In the genomic region with DNA sequence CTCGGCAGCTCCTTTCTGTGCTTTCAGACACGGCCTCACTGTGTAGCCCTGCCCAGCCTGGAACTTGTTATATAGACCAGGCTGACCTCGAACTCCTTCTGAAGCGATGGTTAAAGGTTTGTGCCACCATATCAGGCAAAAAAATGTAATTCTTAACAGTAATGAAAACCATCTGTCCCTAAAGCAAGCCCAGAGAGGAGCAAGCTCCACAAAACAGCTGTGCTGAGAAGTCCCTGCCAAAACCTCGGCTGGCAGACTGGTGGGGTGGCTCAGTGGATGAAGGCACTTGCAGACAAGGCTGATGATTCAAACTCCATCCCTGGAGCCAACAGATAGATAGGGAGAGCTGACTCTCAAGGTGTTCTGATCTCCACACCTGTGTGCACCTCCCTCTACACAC, we compare ENCODE assay signal across 12 mouse cellular contexts. TPM values are rescaled to one million over a fixed set of nuclear protein-coding genes. Genes with fewer than 3 reads are reported as not detected.
DNase-seq lines count a peak whose midpoint lies in the region; ATAC-seq and TF ChIP-seq lines count a peak whose summit lies in the region.
"Had no signal": no experiment of that assay in that cellular context is flagged by ENCODE, and none has a peak within 500 bp of the region (broad histone marks: within the 10 kb centered on the region; RNA-seq: fewer than 3 reads in every experiment).

No protein-coding gene starts in this region.

- H3K9me3 ChIP-seq in limb, embryonic 15.5 days: no peaks in the 10 kb centered on the region
- no peaks in the 10 kb centered on the region for H3K9me3 ChIP-seq in forebrain, embryonic 13.5 days (replicated peaks)

- H3K4me2 ChIP-seq in limb, embryonic 15.5 days: no peak overlapping the region
- H3K4me2 ChIP-seq in forebrain, embryonic 13.5 days: no peak overlapping the region

- TF ChIP-seq POLR2A in kidney, adult 2 months (IDR thresholded peaks at IDR 0.05; ENCODE audit: low read depth, low read length): no peak

- TF ChIP-seq CTCF in kidney, adult 2 months (conservative IDR thresholded peaks at IDR 0.05; ENCODE audit: insufficient read depth, insufficient read length, low read depth, low read length): no peak

- no peak for DNase-seq in kidney, adult 2 months
- DNase-seq in kidney, adult 9 months: no peak
- DNase-seq in 3T3-L1 (ENCODE audit: low read depth, low spot score): peak; percentile 89
- DNase-seq in urinary bladder, postnatal 4 days (ENCODE audit: low spot score in 2 of 2): no peak
- DNase-seq in urinary bladder, postnatal 25 days (ENCODE audit: low spot score): no peak
- DNase-seq: cerebellum, adult 9-10 months; right cerebral cortex, postnatal 14 days; thymus, postnatal 25 days had no signal

- no peak overlapping the region for H3K9ac ChIP-seq in limb, embryonic 15.5 days
- H3K9ac ChIP-seq in forebrain, embryonic 13.5 days: no peak overlapping the region

- WGBS in kidney, adult 2 months: 71% methylated on average over 5 of the region's 5 CpGs
- WGBS in limb, embryonic 15.5 days: 42% methylated on average over 5 of the region's 5 CpGs
- 89% methylated on average over 5 of the region's 5 CpGs for WGBS in forebrain, embryonic 13.5 days

- H3K27ac ChIP-seq in kidney, adult 2 months (ENCODE audit: insufficient read depth, low read depth, low read length): peak overlapping the region; percentile 99
- peak overlapping the region; percentile 88 for H3K27ac ChIP-seq in brown adipose tissue, adult 24 weeks (replicated peaks; ENCODE audit: low read depth, low read length)
- H3K27ac ChIP-seq in limb, embryonic 15.5 days: peak overlapping the region; percentile 18
- H3K27ac ChIP-seq in forebrain, embryonic 13.5 days: no peak overlapping the region

- no peaks in the 10 kb centered on the region for H3K36me3 ChIP-seq in kidney, adult 2 months (ENCODE audit: control insufficient read depth, insufficient read depth, low read length)
- H3K36me3 ChIP-seq in limb, embryonic 15.5 days: no peaks in the 10 kb centered on the region
- H3K36me3 ChIP-seq in forebrain, embryonic 13.5 days (ENCODE audit: poor library complexity, severe bottlenecking): no peaks in the 10 kb centered on the region

- H3K4me3 ChIP-seq in kidney, adult 2 months (ENCODE audit: insufficient read depth, low read depth, low read length): no peak overlapping the region
- no peak overlapping the region for H3K4me3 ChIP-seq in brown adipose tissue, adult 24 weeks (ENCODE audit: insufficient read depth, low read depth, low read length)
- H3K4me3 ChIP-seq in limb, embryonic 15.5 days: no peak overlapping the region
- H3K4me3 ChIP-seq in forebrain, embryonic 13.5 days: no peak overlapping the region
- H3K4me3 ChIP-seq: erythroblast, embryonic 14.5 days had no signal

- H3K4me1 ChIP-seq in kidney, adult 2 months (ENCODE audit: control insufficient read depth, insufficient read depth, low read length): peaks cover 16% of the 10 kb centered on the region
- peaks cover 17% of the 10 kb centered on the region for H3K4me1 ChIP-seq in brown adipose tissue, adult 24 weeks (ENCODE audit: control insufficient read depth, insufficient read depth, insufficient read length, low read length)
- peaks cover 23% of the 10 kb centered on the region for H3K4me1 ChIP-seq in limb, embryonic 15.5 days
- H3K4me1 ChIP-seq in forebrain, embryonic 13.5 days: peaks cover 15% of the 10 kb centered on the region

- ATAC-seq in limb, embryonic 15.5 days (ENCODE audit: insufficient number of reproducible peaks, low FRiP score, low TSS enrichment, low read depth): no peak
- no peak for ATAC-seq in forebrain, embryonic 13.5 days

- H3K27me3 ChIP-seq in kidney, adult 2 months (replicated peaks; ENCODE audit: control insufficient read depth, insufficient read depth, low read length): no peaks in the 10 kb centered on the region
- H3K27me3 ChIP-seq in limb, embryonic 15.5 days: no peaks in the 10 kb centered on the region
- H3K27me3 ChIP-seq in forebrain, embryonic 13.5 days: no peaks in the 10 kb centered on the region

RNA-seq across cellular contexts. Expression of a gene that starts 6.7 kb away (rescaled TPM):
- 0.06 and 0.27 TPM in 2 replicates for polyA plus RNA-seq in kidney, adult 2 months (2012; rRNA removed)
- polyA plus RNA-seq in brown adipose tissue, adult 24 weeks (2012; ENCODE audit: insufficient read depth, insufficient read length, missing spikeins): not detected in 2 replicates
- polyA plus RNA-seq in limb, embryonic 15.5 days (2015; fragmentation: Nextera tagmentation; extraction: Ambion mirVana): 0.42 TPM in 1 of 2 replicates, not detected in the other
- polyA plus RNA-seq in forebrain, embryonic 13.5 days (2015; fragmentation: Nextera tagmentation; extraction: Ambion mirVana): 0.39 TPM in 1 of 2 replicates, not detected in the other
- polyA plus RNA-seq: erythroblast, embryonic 14.5 days had no signal

RNA-seq across cellular contexts. Expression of a gene that starts 15.7 kb away (rescaled TPM):
- 124 and 150 TPM in 2 replicates for polyA plus RNA-seq in kidney, adult 2 months (2012; rRNA removed)
- 293 and 410 TPM in 2 replicates for polyA plus RNA-seq in brown adipose tissue, adult 24 weeks (2012; ENCODE audit: insufficient read depth, insufficient read length, missing spikeins)
- polyA plus RNA-seq in limb, embryonic 15.5 days (2015; fragmentation: Nextera tagmentation; extraction: Ambion mirVana): 254 and 257 TPM in 2 replicates
- 291 and 298 TPM in 2 replicates for polyA plus RNA-seq in forebrain, embryonic 13.5 days (2015; fragmentation: Nextera tagmentation; extraction: Ambion mirVana)

RNA-seq across cellular contexts. Expression of a gene that starts 15.9 kb away (rescaled TPM):
- polyA plus RNA-seq in kidney, adult 2 months (2012; rRNA removed): 71.4 and 78.4 TPM in 2 replicates
- polyA plus RNA-seq in brown adipose tissue, adult 24 weeks (2012; ENCODE audit: insufficient read depth, insufficient read length, missing spikeins): 23.8 and 27.1 TPM in 2 replicates
- polyA plus RNA-seq in limb, embryonic 15.5 days (2015; fragmentation: Nextera tagmentation; extraction: Ambion mirVana): 68.6 and 69.9 TPM in 2 replicates
- 40.6 and 44.4 TPM in 2 replicates for polyA plus RNA-seq in forebrain, embryonic 13.5 days (2015; fragmentation: Nextera tagmentation; extraction: Ambion mirVana)

RNA-seq across cellular contexts. Expression of a gene that starts 20.6 kb away (rescaled TPM):
- polyA plus RNA-seq in kidney, adult 2 months (2012; rRNA removed): 20.2 and 27.4 TPM in 2 replicates
- polyA plus RNA-seq in brown adipose tissue, adult 24 weeks (2012; ENCODE audit: insufficient read depth, insufficient read length, missing spikeins): 30.8 and 31.2 TPM in 2 replicates
- polyA plus RNA-seq in limb, embryonic 15.5 days (2015; fragmentation: Nextera tagmentation; extraction: Ambion mirVana): 67.0 and 72.1 TPM in 2 replicates
- 85.3 and 88.4 TPM in 2 replicates for polyA plus RNA-seq in forebrain, embryonic 13.5 days (2015; fragmentation: Nextera tagmentation; extraction: Ambion mirVana)

RNA-seq across cellular contexts. Expression of a gene that starts 38.3 kb away (rescaled TPM):
- 0.07 and 0.27 TPM in 2 replicates for polyA plus RNA-seq in kidney, adult 2 months (2012; rRNA removed)
- not detected in 2 replicates for polyA plus RNA-seq in brown adipose tissue, adult 24 weeks (2012; ENCODE audit: insufficient read depth, insufficient read length, missing spikeins)
- polyA plus RNA-seq in limb, embryonic 15.5 days (2015; fragmentation: Nextera tagmentation; extraction: Ambion mirVana): not detected in 2 replicates
- not detected in 2 replicates for polyA plus RNA-seq in forebrain, embryonic 13.5 days (2015; fragmentation: Nextera tagmentation; extraction: Ambion mirVana)
